Mouse (Mus musculus) MEL (cell line): ENCODE measurements at regions not wholly inside any gene's neighbourhood (a gene's known extent, or its start where the extent isn't known, plus 50 kb on each side); places are given as distances from the start of the nearest gene placed in this dataset.

Experiments
- DNase-seq: peaks from one replicate; pipeline ENCODE4 v3.0.0; 2011; ENCODE audit warnings: low read depth, low spot score
- H3K27ac ChIP-seq: 2 replicates; pipeline ENCODE4 v1.5.1; 2012; ENCODE audit warnings: low read depth, mild to moderate bottlenecking, control low read depth, low read length, moderate library complexity; ENCODE audit not compliant: control insufficient read depth
- H3K27me3 ChIP-seq, 2 experiments: fragments of 150-350 bp in 1 of 2; sonication (generic) in 1 of 2; 2 replicates each; pipeline ENCODE4 v1.6.1; 2012; ENCODE audit warnings: low read length in 2 of 2, mild to moderate bottlenecking in 2 of 2, improper control_type of control experiment in 1 of 2, moderate library complexity in 1 of 2; ENCODE audit not compliant: insufficient read depth in 2 of 2, control insufficient read depth in 1 of 2
- H3K36me3 ChIP-seq, 2 experiments: 2 replicates each; pipeline ENCODE4 v1.6.1; 2012 to 2014; ENCODE audit warnings: low read length in 2 of 2, improper control_type of control experiment in 1 of 2, inconsistent platforms in 1 of 2, mild to moderate bottlenecking in 1 of 2; ENCODE audit not compliant: insufficient read depth in 2 of 2, control insufficient read depth in 1 of 2
- H3K4me1 ChIP-seq, 2 experiments: fragments of 150-350 bp in 1 of 2; sonication (generic) in 1 of 2; 2 replicates each; pipeline ENCODE4 v1.6.1; 2012; ENCODE audit warnings: low read length in 2 of 2, improper control_type of control experiment in 1 of 2, mild to moderate bottlenecking in 1 of 2; ENCODE audit not compliant: insufficient read depth in 2 of 2, control insufficient read depth in 1 of 2
- H3K4me3 ChIP-seq, 2 experiments: fragments of 150-350 bp in 1 of 2; sonication (generic) in 1 of 2; 2 replicates each; pipeline ENCODE4 v1.5.1; 2012; ENCODE audit warnings: low read depth in 2 of 2, low read length in 2 of 2, mild to moderate bottlenecking in 2 of 2, moderate library complexity in 2 of 2, control low read depth in 1 of 2, improper control_type of control experiment in 1 of 2; ENCODE audit not compliant: control insufficient read depth in 1 of 2, insufficient read depth in 1 of 2
- H3K79me2 ChIP-seq: 2 replicates; pipeline ENCODE4 v1.6.1; 2012; ENCODE audit warnings: mild to moderate bottlenecking, low read length, moderate library complexity; ENCODE audit not compliant: control insufficient read depth, poor library complexity, insufficient read depth
- H3K9ac ChIP-seq: 2 replicates; pipeline ENCODE4 v1.6.1; 2012; ENCODE audit warnings: low read depth, mild to moderate bottlenecking, control low read depth, low read length, moderate library complexity; ENCODE audit not compliant: control insufficient read depth, poor library complexity, severe bottlenecking
- H3K9me3 ChIP-seq: fragments of 150-350 bp; sonication (generic); replicated peaks from 2 replicates; pipeline ENCODE4 v1.6.1; 2012; ENCODE audit warnings: mild to moderate bottlenecking, low read length, improper control_type of control experiment, moderate library complexity; ENCODE audit not compliant: insufficient read depth
- BHLHE40 ChIP-seq: IDR thresholded peaks from 2 replicates; pipeline ENCODE4 v1.6.1; 2012; ENCODE audit warnings: low read depth, mild to moderate bottlenecking, inconsistent platforms, low read length, improper control_type of control experiment, borderline replicate concordance
- CHD2 ChIP-seq: IDR thresholded peaks from 2 replicates; pipeline ENCODE4 v1.6.1; 2011; ENCODE audit warnings: low read length, improper control_type of control experiment
- CTCF ChIP-seq, 3 experiments: IDR thresholded peaks in 2 of 3; conservative IDR thresholded peaks in 1 of 3; 2 replicates each; pipeline ENCODE4 v1.5.1; 2011 to 2012; ENCODE audit warnings: low read length in 3 of 3, low read depth in 2 of 3, mild to moderate bottlenecking in 2 of 3, improper control_type of control experiment in 1 of 3, inconsistent platforms in 1 of 3, mixed read lengths in 1 of 3, moderate library complexity in 1 of 3; ENCODE audit not compliant: control insufficient read depth in 1 of 3, insufficient read depth in 1 of 3, poor library complexity in 1 of 3, severe bottlenecking in 1 of 3
- E2F4 ChIP-seq: IDR thresholded peaks from 2 replicates; pipeline ENCODE4 v1.6.1; 2011; ENCODE audit warnings: low read depth, low read length, improper control_type of control experiment, borderline replicate concordance
- ELF1 ChIP-seq: IDR thresholded peaks from 2 replicates; pipeline ENCODE4 v1.6.1; 2014; ENCODE audit warnings: low read depth, mild to moderate bottlenecking, inconsistent platforms, low read length, improper control_type of control experiment, moderate library complexity
- EP300 ChIP-seq, 2 experiments: IDR thresholded peaks; 2 replicates each; pipeline ENCODE4 v1.6.1; 2011; ENCODE audit warnings: improper control_type of control experiment in 2 of 2, low read length in 2 of 2, low read depth in 1 of 2, mild to moderate bottlenecking in 1 of 2
- GABPA ChIP-seq: IDR thresholded peaks from 2 replicates; pipeline ENCODE4 v1.6.1; 2012; ENCODE audit warnings: low read depth, mild to moderate bottlenecking, inconsistent platforms, low read length, improper control_type of control experiment, moderate library complexity
- HCFC1 ChIP-seq: IDR thresholded peaks from 2 replicates; pipeline ENCODE4 v1.6.1; 2012; ENCODE audit warnings: low read depth, mild to moderate bottlenecking, inconsistent platforms, low read length, improper control_type of control experiment, moderate library complexity
- MAFK ChIP-seq: IDR thresholded peaks from 2 replicates; pipeline ENCODE4 v1.6.1; 2011; ENCODE audit warnings: low read depth, mild to moderate bottlenecking, low read length, improper control_type of control experiment, borderline replicate concordance
- MAX ChIP-seq: IDR thresholded peaks from 2 replicates; pipeline ENCODE4 v1.6.1; 2011; ENCODE audit warnings: low read length, improper control_type of control experiment
- MAZ ChIP-seq: IDR thresholded peaks from 2 replicates; pipeline ENCODE4 v1.6.1; 2012; ENCODE audit warnings: low read depth, mild to moderate bottlenecking, inconsistent platforms, low read length, improper control_type of control experiment
- MEF2A ChIP-seq: IDR thresholded peaks from 2 replicates; pipeline ENCODE4 v1.6.1; 2014; ENCODE audit warnings: low read depth, mild to moderate bottlenecking, inconsistent platforms, low read length, improper control_type of control experiment; ENCODE audit not compliant: poor library complexity, insufficient replicate concordance, severe bottlenecking; ENCODE audit errors: extremely low read depth
- MYB ChIP-seq: IDR thresholded peaks from 2 replicates; pipeline ENCODE4 v1.6.1; 2011; ENCODE audit warnings: mild to moderate bottlenecking, low read depth, low read length, improper control_type of control experiment
- NELFE ChIP-seq: IDR thresholded peaks from 2 replicates; pipeline ENCODE4 v1.6.1; 2011; ENCODE audit warnings: low read depth, low read length, improper control_type of control experiment
- NRF1 ChIP-seq: IDR thresholded peaks from 2 replicates; pipeline ENCODE4 v1.6.1; 2014; ENCODE audit warnings: low read depth, mild to moderate bottlenecking, inconsistent platforms, low read length, improper control_type of control experiment, moderate library complexity; ENCODE audit not compliant: poor library complexity, insufficient read depth, severe bottlenecking
- POLR2A ChIP-seq, 2 experiments: IDR thresholded peaks; 2 replicates each; pipeline ENCODE4 v1.6.1; 2011 to 2012; ENCODE audit warnings: low read length in 2 of 2, mild to moderate bottlenecking in 2 of 2, control low read depth in 1 of 2, improper control_type of control experiment in 1 of 2, low read depth in 1 of 2, moderate library complexity in 1 of 2; ENCODE audit not compliant: control insufficient read depth in 1 of 2, insufficient read depth in 1 of 2, poor library complexity in 1 of 2
- POLR2AphosphoS2 ChIP-seq: IDR thresholded peaks from 2 replicates; pipeline ENCODE4 v1.6.1; 2011; ENCODE audit warnings: low read length, improper control_type of control experiment
- POLR2AphosphoS5 ChIP-seq: IDR thresholded peaks from 2 replicates; pipeline ENCODE4 v1.6.1; 2012; ENCODE audit warnings: low read depth, borderline replicate concordance, mild to moderate bottlenecking, inconsistent platforms, low read length, moderate library complexity, mixed read lengths
- RAD21 ChIP-seq: IDR thresholded peaks from 2 replicates; pipeline ENCODE4 v1.6.1; 2011; ENCODE audit warnings: mild to moderate bottlenecking, low read depth, low read length, improper control_type of control experiment
- RCOR1 ChIP-seq: IDR thresholded peaks from 2 replicates; pipeline ENCODE4 v1.6.1; 2012; ENCODE audit warnings: low read depth, mild to moderate bottlenecking, inconsistent platforms, low read length, improper control_type of control experiment
- TAL1 ChIP-seq: IDR thresholded peaks from 2 replicates; pipeline ENCODE4 v1.6.1; 2012; ENCODE audit warnings: mild to moderate bottlenecking, inconsistent platforms, low read length, moderate library complexity, mixed read lengths
- TBP ChIP-seq: IDR thresholded peaks from 2 replicates; pipeline ENCODE4 v1.8.0; 2011; ENCODE audit warnings: low read depth, low read length, improper control_type of control experiment
- TCF12 ChIP-seq: IDR thresholded peaks from 2 replicates; pipeline ENCODE4 v1.6.1; 2014; ENCODE audit warnings: low read depth, mild to moderate bottlenecking, inconsistent platforms, low read length, improper control_type of control experiment, moderate library complexity
- USF2 ChIP-seq, 2 experiments: IDR thresholded peaks; 2 replicates each; pipeline ENCODE4 v1.6.1; 2011 to 2012; ENCODE audit warnings: improper control_type of control experiment in 2 of 2, low read length in 2 of 2, borderline replicate concordance in 1 of 2, inconsistent platforms in 1 of 2, low read depth in 1 of 2, mild to moderate bottlenecking in 1 of 2; ENCODE audit not compliant: insufficient read depth in 1 of 2
- ZC3H11A ChIP-seq: IDR thresholded peaks from 2 replicates; pipeline ENCODE4 v1.6.1; 2012; ENCODE audit warnings: low read depth, mild to moderate bottlenecking, inconsistent platforms, low read length, improper control_type of control experiment
- ZNF384 ChIP-seq: IDR thresholded peaks from 2 replicates; pipeline ENCODE4 v1.6.1; 2012; ENCODE audit warnings: low read depth, mild to moderate bottlenecking, inconsistent platforms, low read length, improper control_type of control experiment

- Histone ChIP-seq H3K27me3 (peaks cover 8 to 21% of the 10 kb centered on the region in 2 experiments), H3K27ac (no peak overlapping the region), H3K9me3 (no peaks in the 10 kb centered on the region), H3K4me1 (no peaks in the 10 kb centered on the region), H3K4me3 (no peak overlapping the region), H3K36me3 (no peaks in the 10 kb centered on the region), H3K79me2 (no peaks in the 10 kb centered on the region), H3K9ac (no peak overlapping the region)
- DNase-seq, result no peak
- TF ChIP-seq POLR2A (IDR thresholded peaks at IDR 0.05; ENCODE audit: control insufficient read depth in 1 of 2, insufficient read depth in 1 of 2, low read depth in 1 of 2, low read length in 2 of 2, poor library complexity in 1 of 2) (no peak), BHLHE40 (no peak), RAD21 (no peak), ZNF384 (no peak), MEF2A (no peak), ZC3H11A (no peak), POLR2AphosphoS2 (no peak), TCF12 (no peak), CTCF (IDR thresholded peaks at IDR 0.05 in 2 of 3, conservative IDR thresholded peaks at IDR 0.05 in 1 of 3; ENCODE audit: control insufficient read depth in 1 of 3, insufficient read depth in 1 of 3, low read depth in 2 of 3, low read length in 3 of 3, poor library complexity in 1 of 3, severe bottlenecking in 1 of 3) (no peak), TBP (no peak), MYB (no peak), POLR2AphosphoS5 (no peak), HCFC1 (no peak), ELF1 (no peak), GABPA (no peak)
Measured at GRCm38 (mm10) chr16:29990393-29990792, 73.8 kb upstream of the Hes1 start.

DNA sequence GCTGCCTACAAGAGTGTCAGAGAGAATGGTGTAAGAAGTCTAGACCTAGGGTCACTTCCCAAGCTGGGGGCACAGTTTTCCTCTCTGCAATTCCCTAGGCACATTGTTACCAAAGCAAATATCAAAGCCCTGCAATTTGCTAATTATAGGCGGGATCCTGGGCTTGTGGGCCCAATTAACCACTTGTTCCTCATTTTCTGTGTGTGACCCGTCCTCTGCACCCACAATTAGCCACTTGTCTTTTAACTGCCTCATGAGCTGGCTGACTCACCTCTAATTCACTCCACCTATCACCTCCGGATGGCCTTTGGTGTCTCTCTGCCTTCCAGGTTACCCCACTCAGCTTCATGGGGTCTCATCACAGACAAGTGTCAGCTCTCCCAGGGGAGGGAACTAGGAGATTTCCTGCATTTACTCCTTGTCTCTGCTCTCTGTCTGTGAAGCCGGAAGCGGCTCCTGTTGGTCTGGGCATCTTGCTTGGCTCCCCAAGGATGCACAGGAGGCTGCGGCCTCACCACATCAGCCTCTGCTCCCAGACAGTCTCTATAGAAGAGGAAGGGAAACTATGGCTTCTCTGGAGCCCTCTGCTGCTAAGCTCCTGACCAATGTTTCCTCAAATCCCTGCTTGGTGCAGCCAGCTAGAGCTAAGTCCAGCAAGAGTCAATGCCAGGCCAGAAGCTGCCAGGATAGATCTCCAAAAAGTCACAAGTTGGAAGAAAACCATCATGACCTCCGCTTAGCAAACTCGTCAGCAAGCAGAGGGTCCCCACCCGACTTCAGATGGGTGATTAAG lies 73.2 kb upstream of the Hes1 start:
- H3K4me3 ChIP-seq, result no peak overlapping the region
- H3K27me3 ChIP-seq, result peaks cover 9 to 24% of the 10 kb centered on the region in 2 experiments
- TF ChIP-seq NRF1, result no peak
- no peak for TF ChIP-seq MAX
- no peak for TF ChIP-seq NELFE
- no peak for TF ChIP-seq MEF2A
- no peak for TF ChIP-seq CHD2
- no peak for TF ChIP-seq ELF1
- TF ChIP-seq E2F4, result no peak
- TF ChIP-seq TCF12, result no peak
- no peak for TF ChIP-seq TAL1
- no peak for TF ChIP-seq MAFK
- no peak for TF ChIP-seq USF2 (IDR thresholded peaks at IDR 0.05; ENCODE audit: borderline replicate concordance in 1 of 2, insufficient read depth in 1 of 2, low read depth in 1 of 2, low read length in 2 of 2)
- TF ChIP-seq RCOR1, result no peak
- TF ChIP-seq MAZ, result no peak
- TF ChIP-seq MYB, result no peak
- TF ChIP-seq EP300 (IDR thresholded peaks at IDR 0.05; ENCODE audit: low read depth in 1 of 2, low read length in 2 of 2), result no peak
- no peaks in the 10 kb centered on the region for H3K9me3 ChIP-seq
- no peaks in the 10 kb centered on the region for H3K79me2 ChIP-seq
- H3K36me3 ChIP-seq, result no peaks in the 10 kb centered on the region
- H3K9ac ChIP-seq, result no peak overlapping the region
- no peaks in the 10 kb centered on the region for H3K4me1 ChIP-seq
- no peak overlapping the region for H3K27ac ChIP-seq
- no peak for DNase-seq
